Mouse (Mus musculus): Measurements from ENCODE around the gene Palld.

DNA sequence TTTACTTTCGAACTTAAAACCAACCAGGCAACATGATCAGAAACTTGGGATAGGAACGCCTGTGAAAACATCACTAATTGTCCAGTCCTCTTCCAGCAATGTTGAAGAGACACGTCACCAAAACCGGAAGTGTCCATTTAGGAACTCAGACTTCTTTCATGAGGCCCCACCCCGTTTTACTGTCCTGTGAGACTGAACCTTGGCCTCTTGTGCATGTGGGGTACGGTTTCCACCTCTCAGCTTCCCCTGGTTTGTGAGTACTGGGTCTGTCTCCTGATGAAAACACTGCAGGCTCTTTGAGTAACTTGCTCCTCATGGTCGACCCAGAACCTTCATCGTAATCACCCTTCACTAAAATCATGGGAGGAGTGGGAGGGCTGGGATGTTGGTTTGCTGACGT lies 374.3 kb downstream of the Palld start:
- TF ChIP-seq GATA1 (IDR thresholded peaks at IDR 0.05; ENCODE audit: borderline replicate concordance, low read length) (no peak), FLI1 (IDR thresholded peaks at IDR 0.05; ENCODE audit: low read length) (no peak)
